Mouse (Mus musculus): ENCODE results near the gene Fcgr1.

- TF ChIP-seq POLR2A (IDR thresholded peaks at IDR 0.05; ENCODE audit: insufficient read depth, low read depth, low read length) (no peak), EP300 (IDR thresholded peaks at IDR 0.05; ENCODE audit: insufficient read depth, low read depth, low read length) (no peak), CTCF (IDR thresholded peaks at IDR 0.05) (no peak)
Measured at GRCm38 (mm10) chr3:96335591-96335990, 41.8 kb upstream of the Fcgr1 start.

Measured in heart, adult 2 months (tissue).